Mouse (Mus musculus) CH12.LX (cell line): Measurements from ENCODE around the gene Uqcr10.

ENCODE experiments used
- POLR2A ChIP-seq: IDR thresholded peaks from 2 replicates; pipeline ENCODE4 v1.6.1; 2011; ENCODE audit warnings: low read depth, mild to moderate bottlenecking, improper control_type of control experiment, low read length
- POLR2AphosphoS2 ChIP-seq: IDR thresholded peaks from 2 replicates; pipeline ENCODE4 v1.6.1; 2011; ENCODE audit warnings: low read depth, low read length, improper control_type of control experiment
- ZNF384 ChIP-seq: IDR thresholded peaks from 2 replicates; pipeline ENCODE4 v1.6.1; 2012; ENCODE audit warnings: low read depth, low read length, improper control_type of control experiment, inconsistent platforms

DNA sequence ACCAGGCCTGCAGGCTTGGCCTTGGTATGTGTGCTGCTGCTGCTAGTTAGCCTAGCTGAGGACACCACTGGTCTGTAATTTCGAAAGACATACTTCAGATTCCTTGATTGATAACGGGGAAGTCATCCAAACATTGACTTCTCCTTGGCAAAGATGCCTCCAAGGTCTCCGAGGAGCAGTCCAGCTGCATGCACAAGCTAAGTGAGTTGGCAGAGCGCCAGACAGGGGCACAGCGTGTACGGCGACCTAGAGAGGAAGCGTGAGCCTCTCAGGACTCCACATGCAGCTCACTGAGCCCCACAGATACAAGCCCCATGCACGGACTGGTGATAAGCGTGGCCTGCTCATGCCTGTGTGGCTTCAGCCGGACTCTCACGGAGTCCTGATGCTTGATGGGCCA, 25.5 kb upstream of the Uqcr10 start:
- TF ChIP-seq POLR2A (no peak), POLR2AphosphoS2 (no peak), ZNF384 (no peak)
